Mouse (Mus musculus): ENCODE measurements around the gene Pou2f3. TPM values are rescaled to one million over a fixed set of nuclear protein-coding genes. Genes with fewer than 3 reads are reported as not detected.
A peak's percentile ranks its signal among the peaks of the same experiment; 100 is the strongest.

The Pou2f3 gene
- polyA plus RNA-seq, 1 experiment from 2014 or later, result 0.47 TPM

GRCm38 (mm10) chr9:43242432-43242831, 32.3 kb upstream of the Pou2f3 start:
- Histone ChIP-seq H3K4me1 (replicated peaks; ENCODE audit: insufficient read depth, low read length) (peaks cover 13% of the 10 kb centered on the region), H3K4me3 (replicated peaks; ENCODE audit: low read depth, low read length) (no peak overlapping the region), H3K27ac (no peak overlapping the region), H3K9ac (ENCODE audit: low read depth, low read length) (no peak overlapping the region), H3K9me3 (replicated peaks; ENCODE audit: low read length) (no peaks in the 10 kb centered on the region), H3K4me2 (ENCODE audit: low read length) (no peak overlapping the region), H3K36me3 (ENCODE audit: insufficient read depth, low read length) (no peaks in the 10 kb centered on the region), H3K27me3 (ENCODE audit: insufficient read depth, low read length) (no peaks in the 10 kb centered on the region)
- ATAC-seq (replicated peaks; ENCODE audit: low FRiP score, low read depth), result no peak
- WGBS, result 76% methylated on average over 5 of the region's 5 CpGs
- no peak for TF ChIP-seq CTCF (IDR thresholded peaks at IDR 0.05; ENCODE audit: low read depth)
- no peak for DNase-seq (ENCODE audit: low spot score)

GRCm38 (mm10) chr9:43241970-43242369, 31.8 kb upstream of the Pou2f3 start:
- Histone ChIP-seq H3K9ac (ENCODE audit: low read depth, low read length) (no peak overlapping the region), H3K27ac (no peak overlapping the region), H3K4me1 (replicated peaks; ENCODE audit: insufficient read depth, low read length) (peaks cover 17% of the 10 kb centered on the region), H3K4me3 (replicated peaks; ENCODE audit: low read depth, low read length) (no peak overlapping the region), H3K27me3 (ENCODE audit: insufficient read depth, low read length) (no peaks in the 10 kb centered on the region), H3K9me3 (replicated peaks; ENCODE audit: low read length) (no peaks in the 10 kb centered on the region), H3K4me2 (ENCODE audit: low read length) (no peak overlapping the region), H3K36me3 (ENCODE audit: insufficient read depth, low read length) (no peaks in the 10 kb centered on the region)
- no peak for TF ChIP-seq CTCF (IDR thresholded peaks at IDR 0.05; ENCODE audit: low read depth)
- WGBS, result 88% methylated on average over 8 of the region's 8 CpGs
- no peak for DNase-seq (ENCODE audit: low spot score)
- ATAC-seq (replicated peaks; ENCODE audit: low FRiP score, low read depth), result no peak

GRCm38 (mm10) chr9:43241291-43241690, 31.1 kb upstream of the Pou2f3 start:
- no peak overlapping the region for H3K9ac ChIP-seq (ENCODE audit: low read depth, low read length)
- peaks cover 22% of the 10 kb centered on the region for H3K4me1 ChIP-seq (replicated peaks; ENCODE audit: insufficient read depth, low read length)
- H3K9me3 ChIP-seq (replicated peaks; ENCODE audit: low read length), result no peaks in the 10 kb centered on the region
- WGBS, result 39% methylated on average over 4 of the region's 4 CpGs
- no peak overlapping the region for H3K27ac ChIP-seq
- no peak for DNase-seq (ENCODE audit: low spot score)
- no peak overlapping the region for H3K4me2 ChIP-seq (ENCODE audit: low read length)
- no peak overlapping the region for H3K4me3 ChIP-seq (replicated peaks; ENCODE audit: low read depth, low read length)
- no peaks in the 10 kb centered on the region for H3K36me3 ChIP-seq (ENCODE audit: insufficient read depth, low read length)
- no peaks in the 10 kb centered on the region for H3K27me3 ChIP-seq (ENCODE audit: insufficient read depth, low read length)
- ATAC-seq (replicated peaks; ENCODE audit: low FRiP score, low read depth), result no peak
- no peak for TF ChIP-seq CTCF (IDR thresholded peaks at IDR 0.05; ENCODE audit: low read depth)

GRCm38 (mm10) chr9:43240594-43240900, 30.4 kb upstream of the Pou2f3 start:
- Histone ChIP-seq H3K36me3 (ENCODE audit: insufficient read depth, low read length) (no peaks in the 10 kb centered on the region), H3K4me2 (ENCODE audit: low read length) (peak overlapping the region; percentile 85), H3K4me1 (replicated peaks; ENCODE audit: insufficient read depth, low read length) (peaks cover 25% of the 10 kb centered on the region), H3K9ac (ENCODE audit: low read depth, low read length) (no peak overlapping the region), H3K9me3 (replicated peaks; ENCODE audit: low read length) (no peaks in the 10 kb centered on the region), H3K4me3 (replicated peaks; ENCODE audit: low read depth, low read length) (no peak overlapping the region), H3K27me3 (ENCODE audit: insufficient read depth, low read length) (no peaks in the 10 kb centered on the region), H3K27ac (peak overlapping the region; percentile 88)
- no peak for ATAC-seq (replicated peaks; ENCODE audit: low FRiP score, low read depth)
- DNase-seq (ENCODE audit: low spot score), result no peak
- TF ChIP-seq CTCF (IDR thresholded peaks at IDR 0.05; ENCODE audit: low read depth), result no peak
- 50% methylated on average over 2 of the region's 2 CpGs for WGBS

GRCm38 (mm10) chr9:43239712-43240593, 29.8 kb upstream of the Pou2f3 start, which contains the start of gene Oaf:
Gene Oaf (minus strand): TSS chr9:43239911.
- no peaks in the 10 kb centered on the region for H3K36me3 ChIP-seq (ENCODE audit: insufficient read depth, low read length)
- no peak for TF ChIP-seq CTCF (IDR thresholded peaks at IDR 0.05; ENCODE audit: low read depth)
- H3K4me3 ChIP-seq (replicated peaks; ENCODE audit: low read depth, low read length), result peak within 1 kb of the TSS; percentile 84
- peak within 1 kb of the TSS; percentile 87 for H3K9ac ChIP-seq (ENCODE audit: low read depth, low read length)
- H3K4me2 ChIP-seq (ENCODE audit: low read length), result peak within 1 kb of the TSS; percentile 85
- H3K4me1 ChIP-seq (replicated peaks; ENCODE audit: insufficient read depth, low read length), result peaks cover 31% of the 10 kb centered on the region
- ATAC-seq (replicated peaks; ENCODE audit: low FRiP score, low read depth) (peak; percentile 91), DNase-seq (ENCODE audit: low spot score) (peak; percentile 96)
- no peaks in the 10 kb centered on the region for H3K9me3 ChIP-seq (replicated peaks; ENCODE audit: low read length)
- H3K27ac ChIP-seq, result peak within 1 kb of the TSS; percentile 88
- no peaks in the 10 kb centered on the region for H3K27me3 ChIP-seq (ENCODE audit: insufficient read depth, low read length)
- 2% methylated on average over 44 of the region's 44 CpGs for WGBS

GRCm38 (mm10) chr9:43238631-43239545, 28.7 kb upstream of the Pou2f3 start:
- H3K36me3 ChIP-seq (ENCODE audit: insufficient read depth, low read length), result no peaks in the 10 kb centered on the region
- no peaks in the 10 kb centered on the region for H3K27me3 ChIP-seq (ENCODE audit: insufficient read depth, low read length)
- H3K9ac ChIP-seq (ENCODE audit: low read depth, low read length), result peak overlapping the region; percentile 87
- peak overlapping the region; percentile 84 for H3K4me3 ChIP-seq (replicated peaks; ENCODE audit: low read depth, low read length)
- H3K4me1 ChIP-seq (replicated peaks; ENCODE audit: insufficient read depth, low read length), result peaks cover 39% of the 10 kb centered on the region
- peak overlapping the region; percentile 88 for H3K27ac ChIP-seq
- ATAC-seq (replicated peaks; ENCODE audit: low FRiP score, low read depth), result no peak
- peak overlapping the region; percentile 85 for H3K4me2 ChIP-seq (ENCODE audit: low read length)
- no peaks in the 10 kb centered on the region for H3K9me3 ChIP-seq (replicated peaks; ENCODE audit: low read length)
- no peak for TF ChIP-seq CTCF (IDR thresholded peaks at IDR 0.05; ENCODE audit: low read depth)
- DNase-seq (ENCODE audit: low spot score), result peak; percentile 57
- under 1% methylated on average over 49 of the region's 51 CpGs for whole genome bisulfite sequencing
